Mouse (Mus musculus) spleen, adult 2 months (tissue): ENCODE data around the gene Maml2. TPM values are rescaled to one million over a fixed set of nuclear protein-coding genes. Genes with fewer than 3 reads are reported as not detected.

ENCODE experiments used
- DNase-seq, 2 experiments: peaks; one replicate each; pipeline versions ENCODE4 v3.0.0 to v3.0.0-alpha.2; 2012 to 2021; ENCODE audit warnings: low spot score in 2 of 2, low read depth in 1 of 2
- H3K27ac ChIP-seq: fragments of 200-500 bp; 2 replicates; pipeline ENCODE4 v1.5.1; 2012; ENCODE audit warnings: low read length, inconsistent platforms; ENCODE audit not compliant: insufficient read depth
- H3K27me3 ChIP-seq: fragments of 200-500 bp; 2 replicates; pipeline ENCODE4 v1.6.1; 2012; ENCODE audit warnings: mild to moderate bottlenecking, moderate library complexity, low read length, inconsistent platforms; ENCODE audit not compliant: control insufficient read depth, insufficient read depth
- H3K36me3 ChIP-seq: fragments of 200-500 bp; 2 replicates; pipeline ENCODE4 v1.6.1; 2012; ENCODE audit warnings: mild to moderate bottlenecking, low read length, inconsistent platforms; ENCODE audit not compliant: control insufficient read depth, insufficient read depth
- H3K4me1 ChIP-seq: fragments of 200-500 bp; 2 replicates; pipeline ENCODE4 v1.6.1; 2011; ENCODE audit warnings: inconsistent platforms; ENCODE audit not compliant: control insufficient read depth, insufficient read depth, insufficient read length
- H3K4me3 ChIP-seq: fragments of 200-500 bp; 2 replicates; pipeline ENCODE4 v1.5.1; 2011; ENCODE audit warnings: mild to moderate bottlenecking, inconsistent platforms; ENCODE audit not compliant: insufficient read depth, insufficient read length; ENCODE audit errors: extremely low read depth
- CTCF ChIP-seq: fragments of 200-500 bp; IDR thresholded peaks from 2 replicates; pipeline ENCODE4 v1.5.1; 2011; ENCODE audit warnings: mild to moderate bottlenecking, inconsistent platforms; ENCODE audit not compliant: insufficient read depth, insufficient read length, insufficient replicate concordance; ENCODE audit errors: extremely low read depth
- POLR2A ChIP-seq: fragments of 200-500 bp; IDR thresholded peaks from 2 replicates; pipeline ENCODE4 v1.6.1; 2011; ENCODE audit warnings: low read depth, low read length, inconsistent platforms
- WGBS: fragments of 180-500 bp; shearing (Covaris S2); methylation state at CpG from one replicate; pipeline ENCODE4 v1.1.7; 2018; 5-methylcytosine and 5-hydroxymethylcytosine counted together
- polyA plus RNA-seq: library from polyadenylated mRNA; depleted of rRNA; stranded (reverse); fragments of >200 nt; gene quantifications from 2 replicates; pipeline ENCODE4 v1.2.3, GENCODE M21; 2012

Gene Maml2
- polyA plus RNA-seq, 1 experiment: 9.4 TPM

DNA sequence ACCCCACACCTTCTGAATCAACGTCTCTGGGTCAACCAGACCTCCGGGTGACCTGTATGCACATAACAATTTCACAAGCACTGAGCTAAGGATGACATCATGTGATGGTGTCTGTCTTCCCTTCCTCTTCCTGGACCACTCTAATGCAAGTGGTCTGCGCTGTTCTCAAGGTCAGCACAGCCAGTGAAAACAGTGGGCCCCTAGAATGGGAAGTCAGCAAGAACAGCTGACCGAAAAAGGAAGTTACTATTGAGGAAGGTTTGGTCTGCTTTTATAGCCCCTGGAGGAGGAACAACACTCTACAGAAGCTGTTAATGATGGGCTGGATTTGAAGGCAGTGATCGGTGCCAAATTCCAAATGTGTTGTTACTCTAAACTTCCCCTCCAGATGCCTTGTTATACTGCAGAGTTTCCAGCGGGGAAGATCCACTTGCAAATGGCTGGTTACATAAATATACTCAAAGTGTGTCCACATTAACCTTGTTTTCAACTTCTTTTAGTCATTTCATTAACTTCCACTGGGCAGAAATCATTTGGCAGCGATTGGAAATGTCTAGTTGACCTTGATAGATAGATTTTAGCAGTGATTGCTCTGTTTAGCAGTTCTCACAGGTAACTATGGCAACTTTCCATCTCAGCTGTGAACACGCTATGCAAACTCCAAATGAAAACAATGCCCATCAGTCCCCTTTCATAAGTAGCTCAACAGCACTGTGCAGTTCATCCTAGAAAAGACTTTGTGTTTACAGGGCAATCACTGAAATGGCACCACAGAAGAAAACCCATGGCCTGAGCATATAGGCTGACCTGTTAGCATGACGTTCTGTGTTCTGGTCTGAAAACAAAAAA lies 289.6 kb downstream of the Maml2 start:
- WGBS: 29% methylated on average over 9 of the region's 9 CpGs
- Histone ChIP-seq H3K27me3 (no peaks in the 10 kb centered on the region), H3K4me3 (no peak overlapping the region), H3K36me3 (no peaks in the 10 kb centered on the region), H3K27ac (peak overlapping the region; percentile 57), H3K4me1 (peaks cover 18% of the 10 kb centered on the region)
- DNase-seq: peak; percentile 31 to 55
- TF ChIP-seq POLR2A (no peak), CTCF (no peak)

DNA sequence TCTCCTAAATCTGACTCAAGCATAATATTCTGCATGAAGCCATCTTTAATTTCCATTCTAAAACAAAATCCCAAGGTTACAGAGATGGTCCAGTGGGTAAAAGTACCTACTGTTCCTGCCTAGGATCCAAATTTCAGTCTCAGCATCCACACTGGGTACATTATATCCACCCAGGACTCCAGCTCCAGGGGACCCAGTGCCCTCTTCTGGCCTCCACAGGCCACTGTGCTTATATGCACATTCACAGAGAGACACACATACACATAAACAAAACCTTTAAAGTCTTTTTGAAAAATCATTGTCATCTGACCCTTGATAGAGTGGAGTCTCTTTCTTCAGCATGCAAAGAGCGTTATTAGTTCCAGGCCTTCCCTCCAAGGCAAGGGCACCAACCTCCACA lies 291.0 kb downstream of the Maml2 start:
- 93% methylated on average over 1 of the region's 1 CpGs for WGBS
- no peak for DNase-seq
- Histone ChIP-seq H3K4me3 (no peak overlapping the region), H3K4me1 (peaks cover 16% of the 10 kb centered on the region), H3K27me3 (no peaks in the 10 kb centered on the region), H3K27ac (no peak overlapping the region), H3K36me3 (no peaks in the 10 kb centered on the region)
- no peak for TF ChIP-seq CTCF
- no peak for TF ChIP-seq POLR2A

DNA sequence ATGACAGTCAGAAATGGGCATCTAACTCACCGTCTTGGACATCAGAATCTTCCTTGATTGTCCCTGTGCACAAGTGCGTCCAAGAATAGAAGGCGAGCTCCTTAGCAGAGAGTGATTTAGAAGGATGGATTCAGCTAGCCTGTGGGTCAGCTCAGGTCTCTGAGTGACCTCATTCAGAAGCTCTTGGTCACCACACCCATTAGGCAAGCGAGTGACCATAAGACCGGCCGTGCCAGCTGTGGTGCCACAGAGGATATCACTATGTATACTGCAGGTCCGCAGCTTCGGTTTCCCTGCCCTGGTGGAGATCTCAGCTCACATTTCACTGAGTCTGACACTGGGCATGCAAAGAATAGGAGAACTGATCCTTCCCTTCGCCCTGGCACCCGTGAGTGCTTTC lies 294.9 kb downstream of the Maml2 start:
- no peaks in the 10 kb centered on the region for H3K36me3 ChIP-seq
- DNase-seq: no peak
- H3K27me3 ChIP-seq: no peaks in the 10 kb centered on the region
- no peak overlapping the region for H3K27ac ChIP-seq
- no peak overlapping the region for H3K4me3 ChIP-seq
- WGBS: 95% methylated on average over 10 of the region's 10 CpGs
- peaks cover 2% of the 10 kb centered on the region for H3K4me1 ChIP-seq
- TF ChIP-seq CTCF (no peak), POLR2A (no peak)

DNA sequence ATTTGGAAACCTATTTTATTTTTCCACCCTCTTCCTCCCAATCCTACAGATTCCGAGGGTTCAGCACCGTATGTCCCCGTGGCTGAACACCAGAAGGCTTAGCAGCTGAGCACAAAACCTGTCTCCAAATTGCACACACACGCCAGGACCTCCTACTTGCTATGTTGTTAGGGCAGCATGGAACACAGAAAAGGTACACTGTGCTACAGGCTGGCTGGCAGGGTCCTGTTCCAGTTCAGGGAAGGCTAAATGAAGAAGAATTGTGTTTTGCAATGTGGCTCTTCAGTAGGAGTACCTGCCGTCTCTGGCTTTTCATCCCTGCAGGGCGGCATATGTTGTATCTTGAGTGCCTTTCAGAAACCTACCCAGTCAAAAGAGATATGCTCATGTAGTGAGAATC lies 300.0 kb downstream of the Maml2 start:
- H3K36me3 ChIP-seq: no peaks in the 10 kb centered on the region
- DNase-seq: no peak
- H3K4me3 ChIP-seq: no peak overlapping the region
- no peak for TF ChIP-seq POLR2A
- TF ChIP-seq CTCF: no peak
- WGBS: 90% methylated on average over 6 of the region's 6 CpGs
- no peak overlapping the region for H3K27ac ChIP-seq
- no peaks in the 10 kb centered on the region for H3K27me3 ChIP-seq
- H3K4me1 ChIP-seq: no peaks in the 10 kb centered on the region

DNA sequence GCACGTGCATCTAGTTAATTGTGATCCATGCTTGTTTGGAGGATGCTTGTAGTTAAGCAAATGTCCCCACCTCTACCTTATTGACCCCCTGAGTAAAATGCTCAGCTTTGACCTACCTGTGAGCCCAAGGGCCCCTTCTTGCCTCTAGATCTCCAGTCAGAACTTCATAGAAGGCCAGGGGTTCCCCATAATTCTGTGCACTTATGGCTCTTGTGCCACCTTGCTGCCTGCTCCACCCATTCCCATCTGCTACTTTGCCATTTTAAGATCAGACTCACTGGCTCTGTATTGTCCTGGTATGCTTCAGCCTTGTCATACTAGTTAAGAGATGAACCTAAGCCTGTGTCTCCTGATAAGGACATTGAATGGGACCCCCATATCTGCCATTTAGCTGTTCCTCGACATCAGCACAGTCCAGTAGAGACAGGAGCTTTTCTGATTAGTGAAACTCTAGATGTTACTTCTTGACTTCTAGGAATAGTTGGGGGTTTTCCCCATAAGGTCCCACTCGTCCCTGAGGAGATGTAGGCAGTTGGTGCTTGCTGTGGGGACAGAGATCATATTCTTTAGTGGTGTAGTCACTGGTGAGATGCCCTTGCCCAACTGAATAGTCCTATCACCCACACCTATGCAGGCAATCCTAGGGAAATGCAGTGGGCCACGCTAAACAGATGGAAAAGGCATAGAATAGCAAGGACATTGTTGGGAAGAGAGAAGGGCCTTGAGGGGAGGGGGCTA lies 301.0 kb downstream of the Maml2 start:
- 74% methylated on average over 4 of the region's 4 CpGs for WGBS
- no peak for DNase-seq

DNA sequence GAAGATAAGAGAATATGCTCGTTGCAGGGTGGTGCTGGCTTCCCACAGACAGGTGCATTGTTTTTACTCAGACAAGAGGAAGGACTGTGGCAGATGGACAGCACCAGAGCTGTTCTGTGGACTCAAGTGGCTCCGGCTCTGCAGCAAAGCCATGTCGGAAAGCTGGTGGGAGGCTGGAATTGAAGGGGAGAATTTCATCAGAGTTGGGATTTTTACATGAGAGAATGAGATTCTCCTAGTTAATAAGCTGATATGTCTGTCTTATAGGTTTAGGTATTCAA lies 301.5 kb downstream of the Maml2 start:
- no peak for TF ChIP-seq CTCF
- no peak for TF ChIP-seq POLR2A
- H3K27ac ChIP-seq: no peak overlapping the region
- no peak overlapping the region for H3K4me3 ChIP-seq
- WGBS: 84% methylated on average over 3 of the region's 3 CpGs
- H3K36me3 ChIP-seq: no peaks in the 10 kb centered on the region
- H3K4me1 ChIP-seq: no peaks in the 10 kb centered on the region
- no peak for DNase-seq
- no peaks in the 10 kb centered on the region for H3K27me3 ChIP-seq

More for the DNA sequence above, 301.0 kb downstream of the Maml2 start:
- Histone ChIP-seq H3K27me3 (no peaks in the 10 kb centered on the region), H3K4me3 (no peak overlapping the region), H3K27ac (no peak overlapping the region), H3K4me1 (no peaks in the 10 kb centered on the region), H3K36me3 (no peaks in the 10 kb centered on the region)
- TF ChIP-seq CTCF: no peak
- TF ChIP-seq POLR2A: no peak

DNA sequence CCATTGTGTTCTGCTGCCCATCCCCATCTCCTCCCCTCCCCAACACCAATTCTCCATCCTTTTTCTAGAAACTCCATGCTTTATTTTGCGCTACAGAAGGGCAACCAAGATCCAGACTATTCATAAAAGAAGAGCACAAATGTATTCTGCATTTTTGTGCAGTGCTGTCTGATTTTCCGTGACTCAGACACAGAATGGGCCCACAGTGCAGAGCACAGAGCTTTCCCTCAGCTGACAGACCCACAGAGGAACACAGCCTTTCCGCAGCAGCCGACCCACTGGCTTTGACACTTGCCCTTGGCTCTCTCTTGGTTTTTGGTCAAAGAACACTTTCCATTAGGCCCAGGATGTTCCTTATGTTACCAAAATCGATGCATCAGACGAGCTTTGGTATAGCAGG lies 302.0 kb downstream of the Maml2 start:
- TF ChIP-seq POLR2A: no peak
- TF ChIP-seq CTCF: no peak

More for the DNA sequence above, 302.0 kb downstream of the Maml2 start:
- DNase-seq: no peak
- Histone ChIP-seq H3K36me3 (no peaks in the 10 kb centered on the region), H3K4me1 (no peaks in the 10 kb centered on the region), H3K27me3 (no peaks in the 10 kb centered on the region), H3K4me3 (no peak overlapping the region), H3K27ac (no peak overlapping the region)
- WGBS: 89% methylated on average over 6 of the region's 6 CpGs
